Mouse (Mus musculus) thymus, adult 2 months (tissue): ENCODE measurements around the gene Ick.

Source experiments
- CTCF ChIP-seq: fragments of 200-500 bp; IDR thresholded peaks from 2 replicates; pipeline ENCODE4 v1.5.1; 2012; ENCODE audit warnings: mild to moderate bottlenecking, control low read depth, low read length, moderate library complexity, borderline replicate concordance; ENCODE audit not compliant: control insufficient read depth, poor library complexity, insufficient read depth; ENCODE audit errors: extremely low read depth
- POLR2A ChIP-seq: fragments of 200-500 bp; IDR thresholded peaks from 2 replicates; pipeline ENCODE4 v1.6.1; 2012; ENCODE audit warnings: mild to moderate bottlenecking, low read length, control low read depth, moderate library complexity; ENCODE audit not compliant: control insufficient read depth, poor library complexity, insufficient read depth; ENCODE audit errors: extremely low read depth

- no peak for TF ChIP-seq CTCF
- no peak for TF ChIP-seq POLR2A
Observed at GRCm38 (mm10) chr9:78090596-78090995, 18.4 kb upstream of the Ick start.
